Mouse (Mus musculus): ENCODE results near the gene Lrfn2.

Gene Lrfn2

DNA sequence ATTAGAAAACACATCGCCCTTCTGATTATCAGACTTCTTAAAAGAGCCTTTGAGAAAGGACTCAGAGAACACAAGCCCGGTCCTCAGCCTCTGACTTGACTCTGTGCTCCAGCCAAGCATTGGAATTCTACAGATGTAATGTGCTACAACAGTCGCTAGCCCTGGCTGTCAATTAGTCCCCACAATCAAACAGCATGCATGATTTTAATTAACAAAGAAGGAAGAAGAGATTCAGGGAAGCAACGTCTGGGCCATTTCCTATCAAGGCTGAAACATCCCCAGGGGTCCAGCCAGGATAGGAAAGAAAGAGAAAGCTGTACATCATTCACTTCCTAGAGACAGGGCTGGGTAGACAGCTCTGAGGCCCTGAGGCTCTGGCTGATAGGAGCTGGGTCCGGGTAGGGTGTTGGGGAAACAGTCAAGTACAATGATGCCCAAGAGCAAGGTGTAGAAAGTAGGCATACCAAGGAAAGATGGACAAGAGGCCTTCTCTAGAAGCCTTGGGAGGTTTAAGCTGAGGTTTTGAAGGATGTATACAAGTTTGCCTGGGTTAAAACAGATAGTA lies 101.6 kb downstream of the Lrfn2 start:
- DNase-seq (ENCODE audit: low read depth, low spot score), result no peak

DNA sequence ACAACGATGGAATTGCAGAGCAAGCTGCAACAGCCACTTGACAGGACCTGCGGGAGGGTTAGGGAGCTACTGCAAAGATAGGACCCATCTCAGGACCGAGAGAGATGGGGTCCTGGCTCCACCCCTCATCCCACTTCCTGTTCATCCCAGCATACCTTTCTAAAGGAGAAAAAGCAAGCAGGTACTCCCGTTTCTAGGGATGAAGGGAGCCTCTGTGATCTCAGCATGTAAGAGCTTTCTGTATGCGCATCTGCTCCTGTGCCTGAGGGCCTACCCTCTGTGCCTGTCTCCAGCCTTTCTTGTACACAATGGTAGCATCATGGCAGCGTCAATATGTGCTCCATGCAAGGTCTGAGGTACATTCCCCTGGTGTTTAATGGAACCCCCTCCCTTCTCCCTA lies 102.9 kb downstream of the Lrfn2 start:
- DNase-seq (ENCODE audit: low read depth, low spot score), result no peak

DNA sequence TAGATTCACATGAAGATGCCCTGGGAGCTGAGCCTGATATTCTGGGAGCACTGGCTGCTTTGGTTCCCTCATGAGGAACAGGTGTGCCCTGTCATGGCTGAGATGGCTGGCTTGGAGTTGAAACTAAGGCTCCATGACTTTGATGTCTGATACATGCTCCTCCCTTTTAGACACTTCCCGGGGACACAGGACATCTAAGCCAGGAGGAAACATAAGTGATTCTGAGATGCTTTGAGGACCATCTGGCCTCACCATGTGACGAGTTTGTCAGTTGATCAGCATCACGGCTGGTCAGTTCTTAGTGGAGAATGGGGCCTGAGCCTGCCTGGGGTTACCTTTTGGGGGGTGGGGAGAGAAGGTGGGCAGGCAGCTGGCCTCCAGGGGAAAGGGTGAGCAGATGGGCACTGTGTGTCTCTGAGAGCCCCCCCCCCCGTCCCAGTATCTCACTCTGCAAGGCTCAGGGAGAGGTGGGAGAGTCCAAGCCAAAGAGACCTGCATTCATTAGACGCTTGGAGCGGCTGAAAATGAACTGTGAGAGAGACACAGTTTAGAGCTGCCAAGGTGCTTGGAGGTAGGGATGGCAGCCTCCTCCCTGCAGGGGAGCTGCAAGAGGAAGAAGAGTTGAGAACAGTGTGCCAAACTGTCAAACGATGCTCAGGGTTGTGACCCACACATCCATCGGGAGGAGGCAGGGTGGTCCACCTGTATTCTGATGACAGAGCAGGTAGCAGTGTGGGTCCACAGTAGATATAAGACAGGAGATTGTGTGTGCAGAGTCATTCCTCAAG lies 105.2 kb downstream of the Lrfn2 start:
- DNase-seq (ENCODE audit: low read depth, low spot score), result no peak

DNA sequence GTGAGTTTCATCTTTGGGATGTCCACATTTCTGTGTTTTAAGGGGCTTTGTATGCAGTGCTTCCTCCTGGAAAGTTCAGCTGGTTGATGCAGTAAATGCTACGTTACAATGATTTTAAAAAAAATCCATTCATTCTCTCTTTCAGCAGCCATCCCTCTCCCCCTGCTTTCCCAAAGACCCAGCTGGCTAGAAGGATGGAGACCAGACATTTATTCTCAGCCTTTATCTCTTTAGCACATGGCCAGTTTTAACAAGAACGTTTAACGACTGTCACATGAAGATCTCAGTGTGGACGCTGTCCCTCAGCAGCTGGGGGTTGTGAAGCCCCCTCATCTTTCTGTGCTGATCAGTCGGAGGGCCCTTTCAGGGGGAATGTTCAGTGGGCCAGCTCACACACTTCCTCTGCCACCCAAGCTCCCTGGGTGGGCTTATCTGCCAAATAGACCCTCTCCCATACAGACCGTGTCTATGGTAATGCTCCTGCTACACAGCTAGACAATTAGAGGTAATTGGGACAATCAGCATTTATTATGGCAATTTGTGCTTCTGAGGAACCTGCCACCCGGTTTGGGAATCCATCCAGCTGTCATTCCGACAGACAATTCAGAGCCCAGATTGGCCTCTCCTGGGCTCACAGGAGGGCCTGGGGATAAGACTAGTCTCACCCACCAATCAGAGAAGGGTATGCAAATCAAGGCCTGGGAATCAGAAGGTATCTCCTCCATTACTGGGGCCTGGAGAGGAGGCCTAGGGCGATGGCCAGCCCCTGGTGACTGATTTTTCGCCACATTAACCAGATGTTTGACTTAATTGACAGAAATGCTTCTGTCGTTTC lies 111.8 kb downstream of the Lrfn2 start:
- DNase-seq (ENCODE audit: low read depth, low spot score), result no peak

DNA sequence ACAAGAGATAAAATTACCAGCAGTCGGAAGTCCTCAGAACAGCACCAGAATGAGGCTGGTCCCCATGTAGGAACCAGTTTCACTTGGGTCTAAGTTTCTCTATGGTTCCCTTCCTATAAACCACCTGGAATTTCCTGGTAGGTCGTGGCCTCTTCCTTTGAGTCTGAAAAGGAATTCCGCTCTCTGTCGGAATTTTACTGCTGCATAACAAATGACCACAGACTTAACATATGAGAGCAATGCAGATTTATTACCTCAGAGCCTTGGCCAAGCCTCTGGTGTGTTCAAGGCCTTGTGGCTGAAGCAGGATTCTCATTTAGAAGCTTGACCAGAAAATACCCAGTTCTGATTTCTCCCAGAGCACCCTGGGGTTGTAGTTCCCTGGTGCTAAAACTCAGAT lies 115.7 kb downstream of the Lrfn2 start:
- no peak for DNase-seq (ENCODE audit: low read depth, low spot score)

DNA sequence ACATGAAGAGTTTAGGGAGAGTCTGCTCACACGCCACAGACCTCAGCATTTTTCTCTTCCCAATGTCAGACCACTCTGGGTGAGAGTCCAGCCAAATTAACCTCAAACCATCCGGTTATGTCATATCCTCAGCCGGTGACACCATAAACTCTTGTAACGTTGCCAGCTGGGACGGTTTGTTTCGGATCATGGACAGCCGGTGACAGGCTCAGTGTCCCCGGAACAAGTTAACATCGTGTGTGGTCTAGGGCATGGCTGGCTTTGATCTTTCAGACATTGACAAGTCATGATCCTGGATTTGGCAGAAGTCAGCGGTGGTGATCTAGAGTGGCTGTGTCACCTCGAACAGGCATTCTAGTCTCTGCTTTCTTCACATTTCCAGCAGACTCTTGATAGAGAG lies 119.1 kb downstream of the Lrfn2 start:
- DNase-seq (ENCODE audit: low read depth, low spot score), result no peak

DNA sequence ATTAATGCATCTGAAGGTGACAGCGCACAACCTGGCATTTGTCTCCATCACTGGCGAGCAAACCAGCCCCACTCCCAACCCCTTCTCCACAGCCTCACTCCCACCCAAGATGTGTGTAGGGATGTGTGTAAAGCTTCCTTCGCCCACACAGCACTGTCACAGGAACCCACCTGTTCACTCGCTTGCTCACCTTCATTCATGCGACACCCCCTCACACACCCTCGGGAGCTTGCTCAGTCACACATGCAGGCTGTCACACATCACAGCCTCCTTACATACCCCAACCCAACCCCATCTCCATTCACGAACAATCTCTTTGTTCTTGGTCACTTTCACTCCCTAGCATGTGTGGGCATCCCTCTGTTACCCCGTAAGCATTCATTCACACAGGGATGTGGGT lies 129.0 kb downstream of the Lrfn2 start:
- no peak for DNase-seq (ENCODE audit: low read depth, low spot score)

DNA sequence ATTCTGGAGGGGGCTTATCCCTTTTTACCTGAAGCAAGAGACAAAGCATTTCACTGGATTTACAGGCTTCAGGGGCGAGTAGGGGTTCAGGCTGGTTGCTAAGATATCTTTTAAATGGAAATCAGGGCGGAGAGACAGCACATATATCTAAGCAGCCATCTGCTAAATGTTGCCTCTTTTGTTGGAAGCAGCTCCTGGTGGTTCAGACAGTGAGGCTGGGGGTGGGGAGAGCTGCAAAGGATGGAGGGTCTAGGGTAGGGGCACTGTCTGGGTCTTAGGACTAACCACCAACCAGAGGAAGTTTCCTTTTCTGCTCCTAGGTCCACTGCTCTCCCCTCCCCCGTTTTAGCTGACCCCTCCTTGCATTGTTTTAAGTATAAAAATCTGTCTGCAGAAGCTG lies 131.6 kb downstream of the Lrfn2 start:
- DNase-seq (ENCODE audit: low read depth, low spot score), result no peak

DNA sequence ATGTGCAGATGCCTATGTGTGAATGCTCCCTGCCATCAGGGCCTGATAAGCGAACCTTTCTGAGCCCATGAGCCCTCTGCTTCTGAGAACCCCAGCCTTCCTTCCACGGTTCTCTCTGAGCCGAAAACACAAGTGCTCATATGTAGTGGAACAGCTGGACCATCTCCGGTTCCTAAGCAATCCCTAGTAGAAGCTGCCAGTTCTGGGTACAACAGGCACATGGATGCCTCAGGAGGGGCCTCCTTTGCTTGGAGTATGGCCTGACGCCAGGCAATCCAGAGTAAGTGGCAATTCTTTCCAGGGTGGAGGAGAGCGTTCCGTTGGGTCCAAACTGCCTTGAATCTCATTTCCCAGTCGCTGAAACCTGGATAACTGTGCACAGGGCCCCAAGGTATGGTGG lies 132.3 kb downstream of the Lrfn2 start:
- no peak for DNase-seq (ENCODE audit: low read depth, low spot score)

DNA sequence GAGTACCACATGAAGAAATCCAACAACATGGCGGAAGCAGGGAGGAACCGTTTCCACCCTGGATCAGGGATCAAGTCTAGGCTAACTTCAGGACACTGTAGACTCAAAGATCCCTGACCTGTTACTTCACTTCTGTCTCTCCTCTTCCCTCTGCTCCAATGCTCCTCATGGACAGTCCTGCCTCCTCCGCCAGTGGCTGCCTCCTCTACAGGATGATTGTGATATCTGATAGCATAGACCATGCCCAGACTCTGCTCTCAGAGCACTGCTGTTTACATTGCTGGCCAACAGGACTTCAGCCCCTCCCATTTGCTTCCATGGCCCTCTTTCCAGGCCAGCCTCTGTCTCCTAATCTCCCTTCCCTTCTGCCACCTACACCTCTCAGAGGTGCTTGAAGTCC lies 132.9 kb downstream of the Lrfn2 start:
- no peak for DNase-seq (ENCODE audit: low read depth, low spot score)

DNA sequence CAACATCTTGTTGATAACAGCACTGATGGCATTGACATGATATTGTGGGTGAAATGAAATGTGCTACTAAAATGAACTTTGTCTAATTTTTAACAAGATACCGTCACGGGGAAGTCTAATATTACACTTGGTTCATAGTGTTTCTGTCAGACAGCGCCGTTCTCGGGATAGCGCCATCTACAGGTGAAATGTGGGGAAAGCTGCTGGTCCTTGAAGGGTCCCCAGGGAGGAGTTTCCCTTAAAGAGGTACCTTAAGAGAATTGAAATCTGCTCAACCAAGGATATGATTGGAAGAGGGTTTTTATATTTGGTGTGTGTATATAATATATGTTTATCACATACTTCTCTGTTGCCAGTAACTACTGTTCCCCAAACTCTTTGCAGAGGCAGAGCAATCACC lies 134.6 kb downstream of the Lrfn2 start:
- DNase-seq (ENCODE audit: low read depth, low spot score), result no peak

DNA sequence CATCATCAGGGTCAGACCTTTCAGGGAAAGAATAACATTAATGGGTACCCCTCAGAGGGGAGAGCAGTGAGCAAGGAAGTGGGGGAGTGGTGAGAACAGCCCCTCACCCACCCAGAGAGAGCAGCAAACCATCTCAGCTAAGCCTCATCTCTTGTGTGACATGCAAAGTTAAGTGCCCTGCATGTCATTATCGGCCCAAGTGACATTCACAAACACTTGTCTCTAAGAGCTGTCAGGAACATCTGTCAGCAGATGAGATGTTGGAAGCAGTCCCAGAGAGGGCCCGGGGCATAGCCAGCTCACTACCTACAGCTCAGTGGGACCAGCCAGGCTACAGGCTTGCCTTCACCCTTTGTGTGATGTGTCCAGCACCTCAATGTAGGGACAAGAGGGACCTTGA lies 146.0 kb downstream of the Lrfn2 start:
- no peak for DNase-seq (ENCODE audit: low read depth, low spot score)

DNA sequence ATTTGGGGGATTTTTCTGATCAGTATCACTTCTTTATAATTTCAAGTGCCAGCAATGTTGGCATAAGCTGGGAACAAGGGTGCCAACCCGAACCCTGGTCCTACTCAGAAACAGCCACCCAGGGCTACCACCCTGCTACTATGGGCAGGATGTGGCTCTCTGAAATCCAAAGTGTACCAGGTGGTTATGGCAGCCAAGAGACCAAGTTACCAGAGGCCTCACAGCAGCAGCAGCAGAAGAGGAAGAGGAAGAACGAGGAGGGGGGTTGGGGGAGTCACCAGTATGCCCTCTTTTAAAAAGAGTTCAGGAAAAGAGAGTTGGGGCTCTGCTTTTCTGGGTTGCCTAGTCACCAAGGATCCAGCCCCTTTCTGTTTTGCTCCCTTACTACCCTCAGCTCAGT lies 147.5 kb downstream of the Lrfn2 start:
- no peak for DNase-seq (ENCODE audit: low read depth, low spot score)

DNA sequence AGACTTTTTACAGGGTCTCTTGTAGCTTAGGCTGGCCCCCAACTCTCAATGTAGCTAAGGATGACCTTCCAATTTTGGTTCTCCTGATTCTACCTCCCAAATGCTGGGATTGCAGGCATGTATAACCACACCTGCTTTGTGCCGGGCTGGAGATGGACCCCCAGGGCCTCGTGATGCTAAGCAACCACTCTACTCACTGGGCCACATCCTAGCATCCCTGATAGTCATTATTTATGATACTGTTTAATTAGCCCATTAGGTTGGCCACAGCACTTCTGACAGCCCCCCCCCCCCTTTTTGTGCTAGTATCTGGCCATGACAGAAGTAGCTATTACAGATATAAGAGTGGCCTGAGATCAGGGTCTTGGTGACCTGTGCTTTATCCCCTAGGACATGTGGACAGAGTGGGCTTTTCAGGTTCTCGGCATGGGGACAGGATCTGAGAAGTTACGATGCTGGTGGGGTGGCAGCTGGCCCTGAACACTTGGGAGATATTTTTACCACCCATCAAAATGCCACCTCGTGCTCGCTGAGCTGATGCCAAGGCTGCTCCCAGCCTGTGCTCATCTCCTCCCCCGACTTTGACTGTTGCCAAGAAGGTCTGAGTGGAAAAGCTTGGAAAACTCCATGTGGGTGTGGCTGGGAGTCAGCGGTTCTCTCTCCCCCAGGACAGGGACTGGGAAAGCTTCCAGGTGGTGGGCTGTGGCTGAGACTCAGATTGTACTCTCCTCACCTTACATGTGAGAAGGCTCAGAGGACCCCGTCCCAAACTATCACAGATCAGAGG lies 151.6 kb downstream of the Lrfn2 start:
- DNase-seq (ENCODE audit: low read depth, low spot score), result no peak

DNA sequence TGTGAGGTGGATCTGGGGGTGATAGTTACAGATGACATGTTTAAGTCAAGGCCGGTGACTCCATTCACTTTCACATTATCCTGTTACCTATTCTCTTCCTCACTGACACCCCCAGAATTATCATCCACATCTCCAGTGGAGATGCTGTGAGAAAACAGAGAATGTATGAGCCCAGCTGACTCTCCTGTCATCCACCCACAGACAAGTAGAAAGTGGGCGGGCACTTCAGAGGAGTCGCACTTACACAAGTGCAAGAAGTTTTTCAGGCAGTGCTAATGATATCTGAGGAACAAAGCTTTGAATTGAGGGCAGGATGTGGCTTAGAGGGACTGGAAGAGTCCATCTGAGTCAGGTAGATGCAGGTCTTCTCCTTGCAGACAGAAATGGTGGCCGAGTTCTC lies 152.9 kb downstream of the Lrfn2 start:
- no peak for DNase-seq (ENCODE audit: low read depth, low spot score)

DNA sequence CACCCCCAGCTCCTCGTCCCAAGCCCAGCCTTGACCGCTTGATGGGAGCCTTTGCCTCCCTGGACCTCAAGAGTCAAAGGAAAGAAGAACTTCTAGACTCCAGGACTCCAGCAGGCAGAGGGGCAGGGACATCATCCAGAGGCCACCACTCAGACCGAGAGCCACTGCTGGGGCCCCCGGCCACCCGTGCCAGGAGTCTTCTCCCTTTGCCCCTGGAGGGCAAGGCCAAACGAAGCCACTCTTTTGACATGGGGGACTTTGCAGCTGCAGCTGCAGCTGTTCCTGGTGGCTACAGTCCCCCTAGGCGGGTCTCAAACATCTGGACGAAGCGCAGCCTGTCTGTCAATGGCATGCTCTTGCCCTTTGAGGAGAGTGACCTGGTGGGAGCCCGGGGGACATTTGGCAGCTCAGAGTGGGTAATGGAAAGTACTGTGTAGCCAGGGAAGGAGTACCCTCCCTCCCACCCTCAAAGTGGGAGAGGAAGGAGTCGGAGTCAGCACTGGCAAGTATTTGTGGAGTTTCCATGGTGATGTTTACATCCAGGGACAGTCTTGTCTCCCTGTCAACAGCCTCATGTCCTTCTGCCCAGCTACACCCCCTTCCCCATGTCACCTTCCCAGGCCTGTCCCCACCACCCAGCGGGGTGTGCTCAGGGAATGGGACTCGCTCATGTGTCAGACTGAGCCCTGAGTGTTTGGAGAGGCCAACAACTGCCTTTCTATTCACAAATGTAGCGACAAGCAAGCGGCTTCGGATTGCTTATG lies 164.8 kb downstream of the Lrfn2 start:
- DNase-seq (ENCODE audit: low read depth, low spot score), result no peak

DNA sequence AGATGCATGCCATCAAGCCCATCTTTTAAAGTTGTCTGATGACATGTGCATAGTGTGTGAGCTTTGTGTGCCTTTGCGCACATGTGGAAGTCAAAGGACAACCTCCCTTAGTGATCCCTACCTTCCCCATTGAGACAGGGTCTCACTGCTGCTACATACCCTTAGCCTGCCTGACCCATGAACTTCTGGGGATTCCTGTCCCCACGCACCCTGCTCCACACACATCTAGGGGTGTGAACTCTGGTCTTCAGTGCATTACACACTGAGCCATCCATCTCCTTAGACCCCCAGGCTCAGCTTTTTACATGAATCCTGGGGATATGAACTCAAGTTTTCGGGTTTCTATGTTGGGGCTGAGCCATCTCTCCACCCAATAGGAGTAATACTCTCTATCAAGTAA lies 179.2 kb downstream of the Lrfn2 start:
- DNase-seq (ENCODE audit: low read depth, low spot score), result no peak

DNA sequence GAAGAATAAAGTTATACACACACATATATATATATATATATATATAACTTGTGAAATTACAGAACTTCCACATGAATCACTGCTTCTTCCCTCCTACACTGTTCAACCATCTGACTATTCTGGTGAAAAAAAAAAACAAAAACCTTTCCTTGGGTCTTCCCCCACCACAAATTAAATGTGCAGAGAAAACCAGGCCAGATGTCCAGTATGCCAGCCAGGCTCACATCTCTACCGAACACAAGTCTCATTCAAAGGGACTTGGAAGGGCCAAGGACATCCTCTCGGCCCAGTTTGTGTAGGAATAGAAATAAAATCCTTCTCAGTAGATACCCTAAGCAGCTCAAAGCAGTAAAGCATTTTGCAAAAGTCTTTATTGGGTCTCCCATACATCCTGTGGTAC lies 179.7 kb downstream of the Lrfn2 start:
- DNase-seq (ENCODE audit: low read depth, low spot score), result no peak

DNA sequence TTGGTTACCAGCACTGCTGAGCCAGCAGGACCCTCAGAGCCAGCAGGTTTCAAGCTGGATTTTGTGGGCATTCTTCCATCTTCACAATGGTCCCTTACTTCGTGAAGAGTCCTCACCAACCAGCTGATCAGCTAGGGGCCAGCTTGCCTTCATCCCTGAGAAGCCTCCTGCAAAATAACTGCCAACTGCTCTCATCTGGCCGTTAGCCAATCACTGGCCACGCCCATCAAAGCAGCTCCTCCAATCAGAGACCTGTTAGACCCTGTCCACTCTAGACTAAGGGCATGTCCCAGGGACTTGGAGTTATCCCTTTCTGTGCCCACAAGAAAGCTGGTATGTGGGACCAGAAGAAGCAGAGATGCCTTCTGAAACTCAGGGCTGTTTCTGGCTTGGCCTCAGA lies 181.2 kb downstream of the Lrfn2 start:
- DNase-seq (ENCODE audit: low read depth, low spot score), result no peak

DNA sequence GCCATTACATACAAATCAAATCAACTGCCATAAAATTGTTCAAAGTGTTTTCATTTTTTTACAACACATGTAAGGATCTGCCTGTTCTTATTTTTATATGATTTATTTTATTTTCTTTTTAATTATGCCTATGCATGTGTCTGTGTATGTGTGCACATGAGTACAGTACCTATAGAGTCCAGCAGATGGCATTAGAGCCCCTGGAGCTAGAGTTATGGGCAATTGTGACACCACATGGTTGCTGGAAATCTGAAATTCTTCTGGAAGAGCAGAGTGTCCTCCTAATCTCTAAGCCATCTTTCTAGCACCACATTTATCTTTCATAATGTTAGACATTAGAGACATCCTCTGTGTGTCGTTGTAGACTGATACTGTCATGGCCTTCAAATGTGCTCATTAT lies 192.0 kb downstream of the Lrfn2 start:
- DNase-seq (ENCODE audit: low read depth, low spot score), result no peak

DNA sequence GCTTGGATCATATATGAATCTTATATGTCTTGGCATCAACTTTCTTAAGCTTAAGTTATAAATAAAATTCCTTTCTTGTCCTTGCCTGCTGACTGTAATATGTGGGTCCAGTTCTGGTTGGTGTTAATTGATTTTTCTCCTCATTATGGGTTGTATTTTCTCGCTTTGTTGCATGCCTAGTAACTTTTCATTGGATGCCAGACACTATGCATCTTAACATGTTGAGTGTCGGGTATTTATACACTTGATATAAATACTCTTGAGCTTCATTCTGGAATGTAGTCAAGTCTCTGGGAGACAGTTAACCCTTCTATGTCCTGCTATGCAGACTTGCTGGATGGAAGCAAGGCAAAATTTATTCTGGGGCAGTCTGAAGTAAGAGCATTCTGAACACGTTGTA lies 192.5 kb downstream of the Lrfn2 start:
- DNase-seq (ENCODE audit: low read depth, low spot score), result no peak
